Mouse (Mus musculus): ENCODE results near the gene Tarm1. TPM values are rescaled to one million over a fixed set of nuclear protein-coding genes. Genes with fewer than 3 reads are reported as not detected.

Gene Tarm1
- total and polyA plus RNA-seq, 3 experiments, result 1.3 TPM; not detected in 2

- Histone ChIP-seq H3K27me3 (replicated peaks) (no peaks in the 10 kb centered on the region), H3K36me3 (replicated peaks in 1 of 2; ENCODE audit: control insufficient read depth in 1 of 2, insufficient read depth in 1 of 2, low read length in 1 of 2) (no peaks in the 10 kb centered on the region), H3K9ac (ENCODE audit: insufficient read depth, low read depth) (no peak overlapping the region), H3K27ac (ENCODE audit: insufficient read depth, low read depth) (no peak overlapping the region), H3K79me2 (replicated peaks; ENCODE audit: control insufficient read depth, extremely low read depth, insufficient read depth, poor library complexity, severe bottlenecking) (no peaks in the 10 kb centered on the region), H3K9me3 (replicated peaks; ENCODE audit: low read length) (no peaks in the 10 kb centered on the region), H3K4me1 (ENCODE audit: control insufficient read depth in 1 of 2, insufficient read depth in 2 of 2) (peaks cover 2 to 63% of the 10 kb centered on the region in 2 experiments; a peak in 3 of 4 replicates), H3K4me2 (ENCODE audit: insufficient read depth, low read depth, poor library complexity, severe bottlenecking) (no peak overlapping the region), H3K4me3 (replicated peaks in 1 of 3; ENCODE audit: low read depth in 2 of 3, low read length in 2 of 3, poor library complexity in 1 of 3) (no peak overlapping the region)
- no peak for DNase-seq (ENCODE audit: extremely low read depth)
- dilution Hi-C loops (cut with MboI; ENCODE audit: extremely low pct_ligation_motif_present, extremely low pct_unique_long_range_greater_than_20kb, low sequenced_read_pairs), result no loop called here
- in situ Hi-C loops (cut with MboI; ENCODE audit: low pct_ligation_motif_present, low pct_unique_long_range_greater_than_20kb, low sequenced_read_pairs), result loop anchor here (5.0 to 10.0 kb wide), 2 partner anchors 34 to 102 kb away; no protein-coding TSS in a partner anchor
- no peak for TF ChIP-seq BHLHE40 (IDR thresholded peaks at IDR 0.05; ENCODE audit: low read depth, low read length)
- TF ChIP-seq E2F4 (IDR thresholded peaks at IDR 0.05; ENCODE audit: insufficient replicate concordance, low read depth, low read length), result no peak
- no peak for TF ChIP-seq UBTF (IDR thresholded peaks at IDR 0.05; ENCODE audit: low read depth, low read length)
- no peak for TF ChIP-seq RAD21 (IDR thresholded peaks at IDR 0.05; ENCODE audit: low read depth, low read length)
- TF ChIP-seq SIN3A (IDR thresholded peaks at IDR 0.05; ENCODE audit: low read length), result no peak
- TF ChIP-seq EP300 (IDR thresholded peaks at IDR 0.05; ENCODE audit: low read length), result no peak
- TF ChIP-seq TBP (conservative IDR thresholded peaks at IDR 0.05; ENCODE audit: low read depth, low read length), result no peak
- no peak for TF ChIP-seq USF2 (conservative IDR thresholded peaks at IDR 0.05; ENCODE audit: low read depth, low read length)
Observed at GRCm38 (mm10) chr7:3446584-3446983, 55.8 kb downstream of the Tarm1 start.

- H3K27me3 ChIP-seq (replicated peaks), result no peaks in the 10 kb centered on the region
- no peak overlapping the region for H3K9ac ChIP-seq (ENCODE audit: insufficient read depth, low read depth)
- H3K9me3 ChIP-seq (replicated peaks; ENCODE audit: low read length), result peaks cover 2% of the 10 kb centered on the region
- DNase-seq (ENCODE audit: extremely low read depth), result peak; percentile 41
- H3K4me2 ChIP-seq (ENCODE audit: insufficient read depth, low read depth, poor library complexity, severe bottlenecking), result no peak overlapping the region
- H3K4me1 ChIP-seq (ENCODE audit: control insufficient read depth in 1 of 2, insufficient read depth in 2 of 2), result peaks cover 3 to 53% of the 10 kb centered on the region in 2 experiments; a peak in 3 of 4 replicates
- H3K79me2 ChIP-seq (replicated peaks; ENCODE audit: control insufficient read depth, extremely low read depth, insufficient read depth, poor library complexity, severe bottlenecking), result no peaks in the 10 kb centered on the region
- H3K36me3 ChIP-seq (replicated peaks in 1 of 2; ENCODE audit: control insufficient read depth in 1 of 2, insufficient read depth in 1 of 2, low read length in 1 of 2), result no peaks in the 10 kb centered on the region
- H3K4me3 ChIP-seq (replicated peaks in 1 of 3; ENCODE audit: low read depth in 2 of 3, low read length in 2 of 3, poor library complexity in 1 of 3), result no peak overlapping the region
- H3K27ac ChIP-seq (ENCODE audit: insufficient read depth, low read depth), result no peak overlapping the region
- in situ Hi-C loops (cut with MboI; ENCODE audit: low pct_ligation_motif_present, low pct_unique_long_range_greater_than_20kb, low sequenced_read_pairs) (loop anchor here (5.0 to 10.0 kb wide), 3 partner anchors 32 to 217 kb away; no protein-coding TSS in a partner anchor), dilution Hi-C loops (cut with MboI; ENCODE audit: extremely low pct_ligation_motif_present, extremely low pct_unique_long_range_greater_than_20kb, low sequenced_read_pairs) (no loop called here)
- TF ChIP-seq NELFE (IDR thresholded peaks at IDR 0.05; ENCODE audit: low read depth, low read length) (no peak), EP300 (IDR thresholded peaks at IDR 0.05; ENCODE audit: low read length) (peak; percentile 76), KAT2A (IDR thresholded peaks at IDR 0.05; ENCODE audit: insufficient replicate concordance, low read length) (no peak), JUN (IDR thresholded peaks at IDR 0.05; ENCODE audit: insufficient read depth, low read depth, low read length) (peak; percentile 38; the same call in 1 of the 2 replicates), IRF4 (IDR thresholded peaks at IDR 0.05; ENCODE audit: low read depth, low read length) (peak; percentile 86), ZKSCAN1 (IDR thresholded peaks at IDR 0.05; ENCODE audit: borderline replicate concordance, low read depth, low read length) (no peak), RCOR1 (conservative IDR thresholded peaks at IDR 0.05; ENCODE audit: low read depth, low read length) (0 out of 2 replicates have a peak, but pooled peaks have one; percentile 36), ZMIZ1 (IDR thresholded peaks at IDR 0.05; ENCODE audit: low read depth, low read length) (no peak), GABPA (IDR thresholded peaks at IDR 0.05; ENCODE audit: insufficient replicate concordance, low read depth, low read length) (no peak), MYC (IDR thresholded peaks at IDR 0.05; ENCODE audit: low read depth, low read length) (no peak), MEF2A (IDR thresholded peaks at IDR 0.05; ENCODE audit: borderline replicate concordance, low read depth, low read length) (0 out of 2 replicates have a peak, but pooled peaks have one; percentile 22), NRF1 (IDR thresholded peaks at IDR 0.05; ENCODE audit: low read depth, low read length) (no peak), JUND (conservative IDR thresholded peaks at IDR 0.05; ENCODE audit: low read depth, low read length) (peak; percentile 72), BHLHE40 (IDR thresholded peaks at IDR 0.05; ENCODE audit: low read depth, low read length) (peak; percentile 59; the same call in 1 of the 2 replicates), ETS1 (conservative IDR thresholded peaks at IDR 0.05; ENCODE audit: low read depth, low read length) (peak; percentile 34; the same call in 1 of the 2 replicates), E2F4 (IDR thresholded peaks at IDR 0.05; ENCODE audit: insufficient replicate concordance, low read depth, low read length) (no peak)
Observed at GRCm38 (mm10) chr7:3444678-3445077, 57.7 kb downstream of the Tarm1 start.
